Mouse (Mus musculus): ENCODE measurements around the gene Zfp771. TPM values are rescaled to one million over a fixed set of nuclear protein-coding genes. Genes with fewer than 3 reads are reported as not detected.

Gene Zfp771
- total RNA-seq, 4 experiments from 2014 or later = 32.9 to 46.1 (median 39.7) TPM

GRCm38 (mm10) chr7:127287940-127288339 lies 43.9 kb downstream of the Zfp771 start:
- DNase-seq = no peak

GRCm38 (mm10) chr7:127289306-127289705 lies 45.2 kb downstream of the Zfp771 start:
- DNase-seq = no peak

GRCm38 (mm10) chr7:127290142-127290541 lies 46.1 kb downstream of the Zfp771 start:
- DNase-seq = no peak

GRCm38 (mm10) chr7:127296098-127296497 lies 52.0 kb downstream of the Zfp771 start, which contains the start of gene Itgal:
Gene Itgal (plus strand): TSS chr7:127296260.
- no peak for DNase-seq

GRCm38 (mm10) chr7:127296786-127297555 lies 52.9 kb downstream of the Zfp771 start:
- DNase-seq = no peak

- no peak for DNase-seq
Measured at GRCm38 (mm10) chr7:127297586-127298193, 53.6 kb downstream of the Zfp771 start.

Other genes with a start within 250 kb of the Zfp771 start
- 100 to 1,000 TPM; 117 to 186 (median 125) TPM for gene Mvp, start 229.7 kb upstream of the Zfp771 start, total RNA-seq (2022)
- 1 to 10 TPM in 1 of 4 experiments, not detected in 3; 1.5 TPM for gene Pagr1b, start 227.8 kb upstream of the Zfp771 start, total RNA-seq (2022)
- 10 to 100 TPM in 3 of 4 experiments, 1 to 10 TPM in 1; 7.5 to 36.1 (median 14.3) TPM for gene Pagr1a, start 226.9 kb upstream of the Zfp771 start, total RNA-seq (2022)
- 10 to 100 TPM in 3 of 4 experiments, 1 to 10 TPM in 1; 5.5 to 40.3 (median 28.9) TPM for gene Gm42742, start 223.2 kb upstream of the Zfp771 start, total RNA-seq (2022)
- gene Prrt2, start 223.1 kb upstream of the Zfp771 start, total RNA-seq (2022) = 1 to 10 TPM; 2.4 to 8.7 (median 6.4) TPM
- gene Maz, start 217.2 kb upstream of the Zfp771 start, total RNA-seq (2022) = 100 to 1,000 TPM in 3 of 4 experiments, 10 to 100 TPM in 1; 99.9 to 123 (median 111) TPM
- gene Kif22, start 201.8 kb upstream of the Zfp771 start, total RNA-seq (2022) = 1 to 10 TPM; 1.5 to 3.6 (median 1.8) TPM
- gene Zg16, start 156.9 kb upstream of the Zfp771 start, total RNA-seq (2022) = not detected
- gene AI467606, start 152.9 kb upstream of the Zfp771 start, total RNA-seq (2022) = 1 to 10 TPM; 1.4 to 1.8 (median 1.5) TPM
- under 1 TPM; 0.12 to 0.83 (median 0.31) TPM for gene Qprt, start 122.0 kb upstream of the Zfp771 start, total RNA-seq (2022)
- 1 to 10 TPM; 1.2 to 2.0 (median 1.7) TPM for gene Spn, start 106.5 kb upstream of the Zfp771 start, total RNA-seq (2022)
- gene Cd2bp2, start 48.2 kb upstream of the Zfp771 start, total RNA-seq (2022) = 10 to 100 TPM; 61.9 to 89.2 (median 70.0) TPM
- gene Tbc1d10b, start 35.8 kb upstream of the Zfp771 start, total RNA-seq (2022) = 10 to 100 TPM; 47.9 to 63.7 (median 57.0) TPM
- 1 to 10 TPM; 2.8 to 6.2 (median 3.7) TPM for gene Mylpf, start 35.4 kb upstream of the Zfp771 start, total RNA-seq (2022)
- 10 to 100 TPM; 11.6 to 19.5 (median 15.0) TPM for gene Zfp553, start 11.2 kb upstream of the Zfp771 start, total RNA-seq (2022)
- 10 to 100 TPM in 2 of 4 experiments, 1 to 10 TPM in 2; 9.1 to 11.2 (median 10.3) TPM for gene Sept1, start 11.1 kb upstream of the Zfp771 start, total RNA-seq (2022)
- 10 to 100 TPM; 28.2 to 36.5 (median 31.6) TPM for gene Dctpp1, start 16.4 kb downstream of the Zfp771 start, total RNA-seq (2022)
- 100 to 1,000 TPM in 1 of 4 experiments, 10 to 100 TPM in 3; 44.5 to 105 (median 76.5) TPM for gene Sephs2, start 29.8 kb downstream of the Zfp771 start, total RNA-seq (2022)
- 1 to 10 TPM; 1.9 to 3.1 (median 2.7) TPM for gene Itgal, start 52.0 kb downstream of the Zfp771 start, total RNA-seq (2022)
- 10 to 100 TPM; 25.9 to 29.4 (median 28.0) TPM for gene Zfp768, start 101.3 kb downstream of the Zfp771 start, total RNA-seq (2022)
- gene Zfp747, start 131.8 kb downstream of the Zfp771 start, total RNA-seq (2022) = 10 to 100 TPM; 11.1 to 14.4 (median 12.5) TPM
- gene 9130019O22Rik, start 142.9 kb downstream of the Zfp771 start, total RNA-seq (2022) = 1 to 10 TPM; 4.5 to 6.6 (median 5.9) TPM
- gene E430018J23Rik, start 149.4 kb downstream of the Zfp771 start, total RNA-seq (2022) = 10 to 100 TPM; 10.3 to 12.7 (median 11.4) TPM
- gene Zfp764, start 162.5 kb downstream of the Zfp771 start, total RNA-seq (2022) = 10 to 100 TPM in 1 of 4 experiments, 1 to 10 TPM in 3; 6.8 to 10.0 (median 8.3) TPM
- gene Zfp688, start 177.8 kb downstream of the Zfp771 start, total RNA-seq (2022) = 10 to 100 TPM; 15.5 to 22.0 (median 19.5) TPM
- 1 to 10 TPM; 3.8 to 6.7 (median 4.5) TPM for gene Zfp689, start 204.9 kb downstream of the Zfp771 start, total RNA-seq (2022)
- 10 to 100 TPM; 49.1 to 65.5 (median 58.2) TPM for gene Prr14, start 215.3 kb downstream of the Zfp771 start, total RNA-seq (2022)
- gene Fbrs, start 234.9 kb downstream of the Zfp771 start, total RNA-seq (2022) = 10 to 100 TPM; 64.6 to 98.2 (median 75.6) TPM